Mouse (Mus musculus): ENCODE results near the gene Dusp7. TPM values are rescaled to one million over a fixed set of nuclear protein-coding genes. Genes with fewer than 3 reads are reported as not detected.

The Dusp7 gene
- total RNA-seq (2012; rRNA removed) = 4.5 and 5.1 TPM in 2 replicates

GRCm38 (mm10) chr9:106368112-106368717 is at the start of gene Dusp7:
TSS of gene Dusp7 (plus strand) at chr9:106368632.
- TF ChIP-seq CHD2 (IDR thresholded peaks at IDR 0.05; ENCODE audit: low read depth, low read length) (no peak), ZC3H11A (IDR thresholded peaks at IDR 0.05; ENCODE audit: borderline replicate concordance, low read depth, low read length) (no peak), HCFC1 (IDR thresholded peaks at IDR 0.05; ENCODE audit: borderline replicate concordance, insufficient read depth, low read length) (no peak), ZNF384 (IDR thresholded peaks at IDR 0.05; ENCODE audit: low read depth, low read length) (no peak), MAFK (IDR thresholded peaks at IDR 0.05; ENCODE audit: insufficient read depth, low read depth, low read length) (no peak)
- Histone ChIP-seq H3K27ac (ENCODE audit: insufficient read depth, low read depth, low read length, poor library complexity, severe bottlenecking) (peak within 1 kb of the TSS; percentile 57; the same call in 1 of the 2 replicates), H3K9me3 (ENCODE audit: control insufficient read depth, insufficient read depth, low read depth, low read length) (no peaks in the 10 kb centered on the region), H3K36me3 (ENCODE audit: control insufficient read depth, insufficient read depth, low read length, poor library complexity, severe bottlenecking) (peaks cover 19% of the 10 kb centered on the region; the same call in 1 of the 2 replicates), H3K4me3 (ENCODE audit: insufficient read depth in 1 of 2, low read depth in 1 of 2, low read length in 2 of 2, poor library complexity in 1 of 2, severe bottlenecking in 1 of 2) (peak within 1 kb of the TSS; percentile 65 to 78), H3K4me1 (ENCODE audit: control insufficient read depth in 2 of 2, insufficient read depth in 2 of 2, low read length in 2 of 2, poor library complexity in 1 of 2) (peaks cover 0 to 8% of the 10 kb centered on the region in 2 experiments; a peak in 2 of 4 replicates), H3K9ac (ENCODE audit: insufficient read depth, low read depth, low read length, poor library complexity, severe bottlenecking) (peak within 1 kb of the TSS; percentile 75)
- DNase-seq (ENCODE audit: low read depth, low spot score) = no peak
- in situ Hi-C loops (cut with MboI; ENCODE audit: low sequenced_read_pairs in 2 of 2, unreplicated experiment in 2 of 2) = no loop called here

- in situ Hi-C loops (cut with MboI; ENCODE audit: low sequenced_read_pairs in 2 of 2, unreplicated experiment in 2 of 2) = no loop called here
- Histone ChIP-seq H3K36me3 (ENCODE audit: control insufficient read depth, insufficient read depth, low read length, poor library complexity, severe bottlenecking) (no peaks in the 10 kb centered on the region), H3K27ac (ENCODE audit: insufficient read depth, low read depth, low read length, poor library complexity, severe bottlenecking) (no peak overlapping the region; the same call in 1 of the 2 replicates), H3K4me1 (ENCODE audit: control insufficient read depth in 2 of 2, insufficient read depth in 2 of 2, low read length in 2 of 2, poor library complexity in 1 of 2) (peaks cover 2 to 16% of the 10 kb centered on the region in 2 experiments; a peak in 3 of 4 replicates), H3K9me3 (ENCODE audit: control insufficient read depth, insufficient read depth, low read depth, low read length) (no peaks in the 10 kb centered on the region), H3K9ac (ENCODE audit: insufficient read depth, low read depth, low read length, poor library complexity, severe bottlenecking) (no peak overlapping the region), H3K4me3 (ENCODE audit: insufficient read depth in 1 of 2, low read depth in 1 of 2, low read length in 2 of 2, poor library complexity in 1 of 2, severe bottlenecking in 1 of 2) (no peak overlapping the region)
- TF ChIP-seq CHD2 (IDR thresholded peaks at IDR 0.05; ENCODE audit: low read depth, low read length) (no peak), ZNF384 (IDR thresholded peaks at IDR 0.05; ENCODE audit: low read depth, low read length) (no peak), HCFC1 (IDR thresholded peaks at IDR 0.05; ENCODE audit: borderline replicate concordance, insufficient read depth, low read length) (no peak)
- no peak for DNase-seq (ENCODE audit: low read depth, low spot score)
These were observed 49.3 kb upstream of the Dusp7 start for GRCm38 (mm10) chr9:106319095-106319494.

- no peaks in the 10 kb centered on the region for H3K9me3 ChIP-seq (ENCODE audit: control insufficient read depth, insufficient read depth, low read depth, low read length)
- H3K9ac ChIP-seq (ENCODE audit: insufficient read depth, low read depth, low read length, poor library complexity, severe bottlenecking) = no peak overlapping the region
- H3K27ac ChIP-seq (ENCODE audit: insufficient read depth, low read depth, low read length, poor library complexity, severe bottlenecking) = no peak overlapping the region
- no peaks in the 10 kb centered on the region for H3K36me3 ChIP-seq (ENCODE audit: control insufficient read depth, insufficient read depth, low read length, poor library complexity, severe bottlenecking)
- H3K4me3 ChIP-seq (ENCODE audit: insufficient read depth in 1 of 2, low read depth in 1 of 2, low read length in 2 of 2, poor library complexity in 1 of 2, severe bottlenecking in 1 of 2) = no peak overlapping the region
- no peak for DNase-seq (ENCODE audit: low read depth, low spot score)
- peaks cover 2 to 13% of the 10 kb centered on the region in 2 experiments; a peak in 3 of 4 replicates for H3K4me1 ChIP-seq (ENCODE audit: control insufficient read depth in 2 of 2, insufficient read depth in 2 of 2, low read length in 2 of 2, poor library complexity in 1 of 2)
- in situ Hi-C loops (cut with MboI; ENCODE audit: low sequenced_read_pairs in 2 of 2, unreplicated experiment in 2 of 2) = no loop called here
- TF ChIP-seq HCFC1 (IDR thresholded peaks at IDR 0.05; ENCODE audit: borderline replicate concordance, insufficient read depth, low read length) (no peak), ZNF384 (IDR thresholded peaks at IDR 0.05; ENCODE audit: low read depth, low read length) (no peak), CHD2 (IDR thresholded peaks at IDR 0.05; ENCODE audit: low read depth, low read length) (no peak), ZC3H11A (IDR thresholded peaks at IDR 0.05; ENCODE audit: borderline replicate concordance, low read depth, low read length) (no peak), MAFK (IDR thresholded peaks at IDR 0.05; ENCODE audit: insufficient read depth, low read depth, low read length) (no peak)
These were observed 45.9 kb upstream of the Dusp7 start for GRCm38 (mm10) chr9:106322497-106322896.

- Histone ChIP-seq H3K36me3 (ENCODE audit: control insufficient read depth, insufficient read depth, low read length, poor library complexity, severe bottlenecking) (no peaks in the 10 kb centered on the region; the same call in 1 of the 2 replicates), H3K9me3 (ENCODE audit: control insufficient read depth, insufficient read depth, low read depth, low read length) (no peaks in the 10 kb centered on the region), H3K27ac (ENCODE audit: insufficient read depth, low read depth, low read length, poor library complexity, severe bottlenecking) (no peak overlapping the region), H3K4me1 (ENCODE audit: control insufficient read depth in 2 of 2, insufficient read depth in 2 of 2, low read length in 2 of 2, poor library complexity in 1 of 2) (peaks cover 2 to 12% of the 10 kb centered on the region in 2 experiments; a peak in 3 of 4 replicates), H3K9ac (ENCODE audit: insufficient read depth, low read depth, low read length, poor library complexity, severe bottlenecking) (no peak overlapping the region), H3K4me3 (ENCODE audit: insufficient read depth in 1 of 2, low read depth in 1 of 2, low read length in 2 of 2, poor library complexity in 1 of 2, severe bottlenecking in 1 of 2) (no peak overlapping the region)
- in situ Hi-C loops (cut with MboI; ENCODE audit: low sequenced_read_pairs in 2 of 2, unreplicated experiment in 2 of 2) = no loop called here
- TF ChIP-seq ZNF384 (IDR thresholded peaks at IDR 0.05; ENCODE audit: low read depth, low read length) (no peak), CHD2 (IDR thresholded peaks at IDR 0.05; ENCODE audit: low read depth, low read length) (no peak), MAFK (IDR thresholded peaks at IDR 0.05; ENCODE audit: insufficient read depth, low read depth, low read length) (no peak), HCFC1 (IDR thresholded peaks at IDR 0.05; ENCODE audit: borderline replicate concordance, insufficient read depth, low read length) (no peak), ZC3H11A (IDR thresholded peaks at IDR 0.05; ENCODE audit: borderline replicate concordance, low read depth, low read length) (no peak)
- no peak for DNase-seq (ENCODE audit: low read depth, low spot score)
These were observed 42.2 kb upstream of the Dusp7 start for GRCm38 (mm10) chr9:106326241-106326640.
